Mouse (Mus musculus): Measurements from ENCODE around the gene Fermt1. TPM values are rescaled to one million over a fixed set of nuclear protein-coding genes. Genes with fewer than 3 reads are reported as not detected.

The Fermt1 gene
- 0.44 and 1.5 TPM in 2 replicates for polyA plus RNA-seq (2014; fragmentation: Nextera tagmentation; extraction: Ambion mirVana)

GRCm38 (mm10) chr2:132945326-132946207 lies at the start of gene Fermt1:
Gene Fermt1, minus strand, starts transcription at chr2:132945906.
- 3% methylated on average over 37 of the region's 37 CpGs for WGBS (ENCODE audit: insufficient replicate concordance)
- peaks cover 7% of the 10 kb centered on the region; the same call in 1 of the 2 replicates for H3K4me1 ChIP-seq (ENCODE audit: control insufficient read depth, insufficient read depth, low read length)
- H3K9ac ChIP-seq (ENCODE audit: low read depth, low read length): no peak within 1 kb of the TSS
- ATAC-seq (replicated peaks; ENCODE audit: insufficient number of reproducible peaks, low FRiP score, low TSS enrichment): no peak; the same call in 1 of the 2 replicates
- H3K4me2 ChIP-seq: peak within 1 kb of the TSS; percentile 81
- H3K4me3 ChIP-seq (ENCODE audit: low read depth, low read length): peak within 1 kb of the TSS; percentile 48
- no peaks in the 10 kb centered on the region for H3K36me3 ChIP-seq (ENCODE audit: control insufficient read depth, insufficient read depth, low read length)
- peaks cover 39% of the 10 kb centered on the region for H3K27me3 ChIP-seq (ENCODE audit: control insufficient read depth, insufficient read depth, low read length)
- H3K27ac ChIP-seq (ENCODE audit: low read depth, low read length): no peak within 1 kb of the TSS
- no peaks in the 10 kb centered on the region for H3K9me3 ChIP-seq (replicated peaks; ENCODE audit: control insufficient read depth, low read length)

- WGBS (ENCODE audit: insufficient replicate concordance): 63% methylated on average over 9 of the region's 9 CpGs
- Histone ChIP-seq H3K9ac (ENCODE audit: low read depth, low read length) (no peak overlapping the region), H3K9me3 (replicated peaks; ENCODE audit: control insufficient read depth, low read length) (no peaks in the 10 kb centered on the region), H3K27me3 (ENCODE audit: control insufficient read depth, insufficient read depth, low read length) (no peaks in the 10 kb centered on the region), H3K4me2 (no peak overlapping the region), H3K27ac (ENCODE audit: low read depth, low read length) (no peak overlapping the region), H3K36me3 (ENCODE audit: control insufficient read depth, insufficient read depth, low read length) (no peaks in the 10 kb centered on the region), H3K4me3 (ENCODE audit: low read depth, low read length) (no peak overlapping the region), H3K4me1 (ENCODE audit: control insufficient read depth, insufficient read depth, low read length) (no peaks in the 10 kb centered on the region)
- ATAC-seq (replicated peaks; ENCODE audit: insufficient number of reproducible peaks, low FRiP score, low TSS enrichment): no peak
Measured at GRCm38 (mm10) chr2:132992659-132993531, 47.2 kb upstream of the Fermt1 start.

GRCm38 (mm10) chr2:132989778-132990564 lies 44.3 kb upstream of the Fermt1 start:
- H3K9ac ChIP-seq (ENCODE audit: low read depth, low read length): no peak overlapping the region
- 51% methylated on average over 11 of the region's 11 CpGs for WGBS (ENCODE audit: insufficient replicate concordance)
- H3K9me3 ChIP-seq (replicated peaks; ENCODE audit: control insufficient read depth, low read length): no peaks in the 10 kb centered on the region
- no peak overlapping the region for H3K4me2 ChIP-seq
- H3K27ac ChIP-seq (ENCODE audit: low read depth, low read length): no peak overlapping the region
- H3K27me3 ChIP-seq (ENCODE audit: control insufficient read depth, insufficient read depth, low read length): no peaks in the 10 kb centered on the region
- ATAC-seq (replicated peaks; ENCODE audit: insufficient number of reproducible peaks, low FRiP score, low TSS enrichment): 0 out of 2 replicates have a peak, but pooled peaks have one; percentile 22
- no peaks in the 10 kb centered on the region for H3K36me3 ChIP-seq (ENCODE audit: control insufficient read depth, insufficient read depth, low read length)
- no peaks in the 10 kb centered on the region for H3K4me1 ChIP-seq (ENCODE audit: control insufficient read depth, insufficient read depth, low read length)
- no peak overlapping the region for H3K4me3 ChIP-seq (ENCODE audit: low read depth, low read length)

- H3K4me1 ChIP-seq (ENCODE audit: control insufficient read depth, insufficient read depth, low read length): no peaks in the 10 kb centered on the region
- H3K4me2 ChIP-seq: no peak overlapping the region
- no peak overlapping the region for H3K9ac ChIP-seq (ENCODE audit: low read depth, low read length)
- H3K4me3 ChIP-seq (ENCODE audit: low read depth, low read length): no peak overlapping the region
- no peaks in the 10 kb centered on the region for H3K9me3 ChIP-seq (replicated peaks; ENCODE audit: control insufficient read depth, low read length)
- ATAC-seq (replicated peaks; ENCODE audit: insufficient number of reproducible peaks, low FRiP score, low TSS enrichment): no peak
- H3K27me3 ChIP-seq (ENCODE audit: control insufficient read depth, insufficient read depth, low read length): no peaks in the 10 kb centered on the region
- 84% methylated on average over 2 of the region's 2 CpGs for WGBS (ENCODE audit: insufficient replicate concordance)
- H3K27ac ChIP-seq (ENCODE audit: low read depth, low read length): no peak overlapping the region
- no peaks in the 10 kb centered on the region for H3K36me3 ChIP-seq (ENCODE audit: control insufficient read depth, insufficient read depth, low read length)
Measured at GRCm38 (mm10) chr2:132973346-132973745, 27.6 kb upstream of the Fermt1 start.

GRCm38 (mm10) chr2:132970772-132971173 lies 25.1 kb upstream of the Fermt1 start:
- no peaks in the 10 kb centered on the region for H3K36me3 ChIP-seq (ENCODE audit: control insufficient read depth, insufficient read depth, low read length)
- ATAC-seq (replicated peaks; ENCODE audit: insufficient number of reproducible peaks, low FRiP score, low TSS enrichment): 0 out of 2 replicates have a peak, but pooled peaks have one; percentile 31

GRCm38 (mm10) chr2:132957786-132958185 lies 12.1 kb upstream of the Fermt1 start:
- Histone ChIP-seq H3K4me3 (ENCODE audit: low read depth, low read length) (no peak overlapping the region), H3K4me2 (no peak overlapping the region), H3K36me3 (ENCODE audit: control insufficient read depth, insufficient read depth, low read length) (no peaks in the 10 kb centered on the region), H3K9ac (ENCODE audit: low read depth, low read length) (no peak overlapping the region), H3K27me3 (ENCODE audit: control insufficient read depth, insufficient read depth, low read length) (no peaks in the 10 kb centered on the region), H3K27ac (ENCODE audit: low read depth, low read length) (no peak overlapping the region), H3K9me3 (replicated peaks; ENCODE audit: control insufficient read depth, low read length) (no peaks in the 10 kb centered on the region), H3K4me1 (ENCODE audit: control insufficient read depth, insufficient read depth, low read length) (no peaks in the 10 kb centered on the region)
- ATAC-seq (replicated peaks; ENCODE audit: insufficient number of reproducible peaks, low FRiP score, low TSS enrichment): no peak
- WGBS (ENCODE audit: insufficient replicate concordance): 63% methylated on average over 1 of the region's 1 CpGs

More at GRCm38 (mm10) chr2:132970772-132971173, 25.1 kb upstream of the Fermt1 start:
- no peak overlapping the region for H3K4me3 ChIP-seq (ENCODE audit: low read depth, low read length)
- no peaks in the 10 kb centered on the region for H3K9me3 ChIP-seq (replicated peaks; ENCODE audit: control insufficient read depth, low read length)
- WGBS (ENCODE audit: insufficient replicate concordance): 36% methylated on average over 4 of the region's 4 CpGs
- no peak overlapping the region for H3K4me2 ChIP-seq
- H3K4me1 ChIP-seq (ENCODE audit: control insufficient read depth, insufficient read depth, low read length): no peaks in the 10 kb centered on the region
- H3K27ac ChIP-seq (ENCODE audit: low read depth, low read length): no peak overlapping the region
- H3K27me3 ChIP-seq (ENCODE audit: control insufficient read depth, insufficient read depth, low read length): no peaks in the 10 kb centered on the region
- no peak overlapping the region for H3K9ac ChIP-seq (ENCODE audit: low read depth, low read length)

GRCm38 (mm10) chr2:132952197-132952596 lies 6.5 kb upstream of the Fermt1 start:
- 1% methylated on average over 8 of the region's 8 CpGs for WGBS (ENCODE audit: insufficient replicate concordance)
- Histone ChIP-seq H3K36me3 (ENCODE audit: control insufficient read depth, insufficient read depth, low read length) (no peaks in the 10 kb centered on the region), H3K4me3 (ENCODE audit: low read depth, low read length) (no peak overlapping the region), H3K4me2 (no peak overlapping the region), H3K9ac (ENCODE audit: low read depth, low read length) (no peak overlapping the region), H3K4me1 (ENCODE audit: control insufficient read depth, insufficient read depth, low read length) (no peaks in the 10 kb centered on the region), H3K27me3 (ENCODE audit: control insufficient read depth, insufficient read depth, low read length) (0 out of 2 replicates have a peak, but pooled peaks cover 2% of the 10 kb centered on the region), H3K9me3 (replicated peaks; ENCODE audit: control insufficient read depth, low read length) (no peaks in the 10 kb centered on the region), H3K27ac (ENCODE audit: low read depth, low read length) (no peak overlapping the region)
- ATAC-seq (replicated peaks; ENCODE audit: insufficient number of reproducible peaks, low FRiP score, low TSS enrichment): no peak

- Histone ChIP-seq H3K4me1 (ENCODE audit: control insufficient read depth, insufficient read depth, low read length) (peaks cover 7% of the 10 kb centered on the region; the same call in 1 of the 2 replicates), H3K27ac (ENCODE audit: low read depth, low read length) (no peak overlapping the region), H3K9ac (ENCODE audit: low read depth, low read length) (no peak overlapping the region), H3K9me3 (replicated peaks; ENCODE audit: control insufficient read depth, low read length) (no peaks in the 10 kb centered on the region), H3K4me3 (ENCODE audit: low read depth, low read length) (no peak overlapping the region), H3K27me3 (ENCODE audit: control insufficient read depth, insufficient read depth, low read length) (peaks cover 37% of the 10 kb centered on the region), H3K36me3 (ENCODE audit: control insufficient read depth, insufficient read depth, low read length) (no peaks in the 10 kb centered on the region), H3K4me2 (no peak overlapping the region)
- ATAC-seq (replicated peaks; ENCODE audit: insufficient number of reproducible peaks, low FRiP score, low TSS enrichment): no peak
- 64% methylated on average over 7 of the region's 7 CpGs for WGBS (ENCODE audit: insufficient replicate concordance)
Measured at GRCm38 (mm10) chr2:132948174-132948573, 2.5 kb upstream of the Fermt1 start.
